Mouse (Mus musculus): ENCODE measurements around the gene Tmem150a. TPM values are rescaled to one million over a fixed set of nuclear protein-coding genes. Genes with fewer than 3 reads are reported as not detected.

Tmem150a gene
- total RNA-seq (2014; rRNA removed) (22.9 and 24.3 TPM in 2 replicates), polyA plus RNA-seq (2015; fragmentation: Nextera tagmentation; extraction: Ambion mirVana) (17.2 and 17.5 TPM in 2 replicates)

DNA sequence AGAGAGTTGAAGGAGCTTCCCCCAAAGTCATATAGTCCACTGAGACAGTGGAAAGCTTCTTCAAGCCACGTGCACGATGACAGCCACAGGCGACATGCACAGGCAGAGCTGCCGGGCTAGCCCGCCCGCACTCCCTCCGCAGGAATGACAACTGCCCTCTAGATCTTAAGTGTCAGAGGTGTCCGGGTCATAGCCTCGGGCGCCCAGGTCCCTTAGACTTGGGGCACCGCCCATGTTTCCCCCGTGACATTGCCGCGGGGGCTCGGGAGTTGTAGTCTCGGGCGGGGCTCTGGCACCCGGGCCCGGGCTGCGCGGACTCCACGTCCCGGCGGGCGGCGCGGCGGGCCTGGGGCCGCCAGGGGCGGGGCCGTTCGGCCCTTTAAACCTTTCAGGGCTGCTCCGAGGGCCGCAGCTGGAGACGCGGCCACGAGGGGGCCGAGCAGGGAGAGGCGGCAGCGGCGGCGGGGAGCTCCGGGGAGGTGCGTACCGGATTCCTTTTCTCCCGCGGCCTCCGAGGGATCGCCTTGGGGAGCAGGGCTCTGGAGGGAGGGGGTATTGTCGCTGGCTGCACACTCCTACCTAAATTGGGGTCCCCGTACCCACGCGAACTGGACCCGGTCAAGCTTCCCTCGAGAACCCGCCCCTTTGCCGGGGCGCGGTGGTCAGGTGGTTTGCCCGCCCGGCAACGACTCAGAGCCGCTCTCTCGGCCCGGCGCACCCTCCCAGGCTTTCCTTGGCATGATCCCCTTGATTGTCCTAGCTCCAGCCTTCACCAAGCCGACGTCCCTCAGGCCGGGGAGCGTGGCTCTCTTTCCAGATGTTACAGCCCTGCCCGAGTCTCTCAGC is at the start of gene Tmem150a:
Gene Tmem150a, plus strand, starts transcription at position 382 of the 846 bp plus-strand sequence.
- H3K9me3 ChIP-seq (ENCODE audit: low read length): no peaks in the 10 kb centered on the region
- no peaks in the 10 kb centered on the region for H3K27me3 ChIP-seq (ENCODE audit: insufficient read depth, low read length)
- H3K9ac ChIP-seq: peak within 1 kb of the TSS; percentile 88
- DNase-seq (peak; percentile 82), ATAC-seq (peak; percentile 93)
- peak within 1 kb of the TSS; percentile 69 for H3K4me3 ChIP-seq (ENCODE audit: low read depth, low read length)
- TF ChIP-seq CTCF (IDR thresholded peaks at IDR 0.05; ENCODE audit: low read depth): peak; percentile 46
- peak within 1 kb of the TSS; percentile 93 for H3K4me2 ChIP-seq (ENCODE audit: low read depth)
- WGBS: 6% methylated on average over 70 of the region's 71 CpGs
- H3K27ac ChIP-seq (ENCODE audit: low read depth, low read length): peak within 1 kb of the TSS; percentile 71
- 0 out of 2 replicates have a peak, but pooled peaks cover 6% of the 10 kb centered on the region for H3K4me1 ChIP-seq (ENCODE audit: insufficient read depth)
- H3K36me3 ChIP-seq (ENCODE audit: insufficient read depth): peaks cover 31% of the 10 kb centered on the region

DNA sequence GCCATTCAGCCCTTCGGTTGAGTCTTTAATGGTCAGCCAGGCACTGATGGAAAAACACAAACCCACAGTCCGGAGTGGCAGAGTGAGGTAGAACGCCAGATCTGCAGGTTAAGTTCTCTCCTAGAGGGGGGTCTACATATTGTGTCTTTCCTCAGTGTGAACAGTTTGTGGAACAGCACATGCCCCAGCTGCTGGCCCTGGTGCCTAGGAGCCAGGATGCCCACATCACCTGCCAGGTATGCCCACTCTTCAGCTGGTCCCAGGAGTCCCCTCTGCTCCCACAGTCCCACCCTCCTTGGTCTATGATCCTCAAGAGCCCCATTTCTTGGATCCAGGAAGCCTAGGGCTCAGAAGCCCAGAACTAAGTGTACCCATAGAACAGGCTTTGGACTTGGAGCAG is 43.0 kb upstream of the Tmem150a start:
- DNase-seq (no peak), ATAC-seq (no peak)
- 92% methylated on average over 3 of the region's 3 CpGs for WGBS
- no peak overlapping the region for H3K27ac ChIP-seq (ENCODE audit: low read depth, low read length)
- no peaks in the 10 kb centered on the region for H3K4me1 ChIP-seq (ENCODE audit: insufficient read depth)
- H3K36me3 ChIP-seq (ENCODE audit: insufficient read depth): peaks cover 12% of the 10 kb centered on the region
- H3K27me3 ChIP-seq (ENCODE audit: insufficient read depth, low read length): no peaks in the 10 kb centered on the region
- no peaks in the 10 kb centered on the region for H3K9me3 ChIP-seq (ENCODE audit: low read length)
- H3K4me2 ChIP-seq (ENCODE audit: low read depth): no peak overlapping the region
- no peak overlapping the region for H3K9ac ChIP-seq
- TF ChIP-seq CTCF (IDR thresholded peaks at IDR 0.05; ENCODE audit: low read depth): no peak
- no peak overlapping the region for H3K4me3 ChIP-seq (ENCODE audit: low read depth, low read length)

DNA sequence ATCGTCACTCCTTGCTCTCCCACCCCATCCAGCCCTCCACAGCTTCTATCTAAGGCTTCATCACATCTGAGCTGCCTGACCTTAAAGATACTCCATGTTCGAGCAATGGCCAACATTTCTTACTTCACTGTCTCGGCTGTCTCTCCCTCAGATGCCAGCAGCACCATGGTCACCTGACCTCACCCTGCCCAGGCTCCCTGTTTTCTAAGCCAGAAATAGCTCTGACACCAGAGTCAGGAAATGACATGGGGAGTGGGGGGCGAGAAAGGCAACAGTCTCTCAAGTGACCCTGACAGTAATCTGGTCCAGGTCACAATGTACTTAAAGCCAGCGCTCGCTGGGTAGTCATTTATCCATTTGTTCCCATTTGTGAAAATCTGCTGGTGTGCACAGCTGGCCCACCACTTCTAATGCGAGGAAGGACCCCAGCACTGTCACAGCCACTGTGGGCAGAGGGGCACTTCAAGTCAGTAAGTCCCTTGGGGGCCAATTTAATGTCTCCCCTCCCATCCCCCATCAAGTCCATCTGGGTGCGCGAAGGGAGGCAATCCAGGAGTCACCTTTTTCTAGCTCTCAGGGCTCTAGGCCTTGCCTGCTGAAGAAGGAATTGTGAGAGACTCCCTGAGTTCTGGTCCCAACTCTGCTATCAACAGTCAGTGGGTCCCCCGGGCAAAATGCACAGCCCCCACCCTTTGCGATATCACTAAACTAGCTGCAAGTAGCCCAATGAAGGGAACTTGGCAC is 42.0 kb upstream of the Tmem150a start:
- H3K36me3 ChIP-seq (ENCODE audit: insufficient read depth): peaks cover 21% of the 10 kb centered on the region
- ATAC-seq: no peak
- DNase-seq: no peak
- H3K27me3 ChIP-seq (ENCODE audit: insufficient read depth, low read length): no peaks in the 10 kb centered on the region
- H3K4me2 ChIP-seq (ENCODE audit: low read depth): no peak overlapping the region
- no peak overlapping the region for H3K9ac ChIP-seq
- 89% methylated on average over 11 of the region's 11 CpGs for WGBS
- H3K4me1 ChIP-seq (ENCODE audit: insufficient read depth): no peaks in the 10 kb centered on the region
- H3K4me3 ChIP-seq (ENCODE audit: low read depth, low read length): no peak overlapping the region
- no peak overlapping the region for H3K27ac ChIP-seq (ENCODE audit: low read depth, low read length)
- no peaks in the 10 kb centered on the region for H3K9me3 ChIP-seq (ENCODE audit: low read length)
- TF ChIP-seq CTCF (IDR thresholded peaks at IDR 0.05; ENCODE audit: low read depth): no peak

DNA sequence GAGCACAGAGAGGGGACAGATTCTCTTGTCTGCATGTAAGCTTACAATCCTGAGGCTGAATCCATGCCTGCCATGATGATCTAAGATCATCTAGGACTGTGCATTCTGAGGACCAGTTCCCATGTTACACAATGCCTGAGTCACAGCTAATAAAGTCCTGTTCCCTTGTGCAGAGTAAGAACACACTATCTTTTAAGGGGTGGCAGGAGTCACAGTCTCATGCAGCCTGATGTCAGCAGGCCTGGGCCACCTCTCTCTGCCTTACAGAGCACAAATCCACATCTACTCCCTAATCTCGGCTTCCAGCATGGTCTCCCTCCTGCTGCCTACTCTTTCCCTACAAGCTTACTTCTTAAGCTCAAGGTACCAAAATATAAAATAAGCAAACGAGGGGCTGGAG is 39.9 kb upstream of the Tmem150a start:
- Histone ChIP-seq H3K4me1 (ENCODE audit: insufficient read depth) (no peaks in the 10 kb centered on the region), H3K9ac (no peak overlapping the region)

DNA sequence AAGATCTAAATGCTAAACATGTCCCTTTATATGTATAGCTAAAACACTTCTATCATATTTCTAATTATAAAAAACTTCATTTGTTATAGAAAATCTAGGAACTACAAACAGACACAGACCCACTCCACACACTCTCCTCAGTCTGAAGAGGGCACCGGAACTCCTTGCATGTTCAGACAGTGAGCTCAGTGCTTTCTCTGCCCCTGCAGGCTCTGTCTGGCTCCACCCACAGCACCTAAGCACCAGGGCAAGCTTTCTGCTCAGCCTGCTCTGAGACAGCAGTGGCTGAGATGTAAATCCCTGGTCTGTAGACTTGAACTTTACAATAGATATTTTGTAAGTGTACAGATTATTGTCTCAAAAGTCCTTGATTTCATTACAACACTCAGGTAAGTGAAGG is 39.2 kb upstream of the Tmem150a start:
- Histone ChIP-seq H3K27me3 (ENCODE audit: insufficient read depth, low read length) (no peaks in the 10 kb centered on the region), H3K9ac (no peak overlapping the region), H3K9me3 (ENCODE audit: low read length) (no peaks in the 10 kb centered on the region), H3K27ac (ENCODE audit: low read depth, low read length) (no peak overlapping the region), H3K4me1 (ENCODE audit: insufficient read depth) (no peaks in the 10 kb centered on the region), H3K36me3 (ENCODE audit: insufficient read depth) (peaks cover 48% of the 10 kb centered on the region), H3K4me3 (ENCODE audit: low read depth, low read length) (no peak overlapping the region), H3K4me2 (ENCODE audit: low read depth) (no peak overlapping the region)
- ATAC-seq (no peak), DNase-seq (no peak)
- 81% methylated on average over 1 of the region's 1 CpGs for WGBS
- TF ChIP-seq CTCF (IDR thresholded peaks at IDR 0.05; ENCODE audit: low read depth): no peak

More for the DNA sequence above, 39.9 kb upstream of the Tmem150a start:
- H3K9me3 ChIP-seq (ENCODE audit: low read length): no peaks in the 10 kb centered on the region
- no peak for DNase-seq
- H3K4me2 ChIP-seq (ENCODE audit: low read depth): no peak overlapping the region
- peaks cover 41% of the 10 kb centered on the region for H3K36me3 ChIP-seq (ENCODE audit: insufficient read depth)
- TF ChIP-seq CTCF (IDR thresholded peaks at IDR 0.05; ENCODE audit: low read depth): no peak
- no peak for ATAC-seq
- 88% methylated on average over 2 of the region's 2 CpGs for WGBS
- H3K4me3 ChIP-seq (ENCODE audit: low read depth, low read length): no peak overlapping the region
- no peaks in the 10 kb centered on the region for H3K27me3 ChIP-seq (ENCODE audit: insufficient read depth, low read length)
- no peak overlapping the region for H3K27ac ChIP-seq (ENCODE audit: low read depth, low read length)

DNA sequence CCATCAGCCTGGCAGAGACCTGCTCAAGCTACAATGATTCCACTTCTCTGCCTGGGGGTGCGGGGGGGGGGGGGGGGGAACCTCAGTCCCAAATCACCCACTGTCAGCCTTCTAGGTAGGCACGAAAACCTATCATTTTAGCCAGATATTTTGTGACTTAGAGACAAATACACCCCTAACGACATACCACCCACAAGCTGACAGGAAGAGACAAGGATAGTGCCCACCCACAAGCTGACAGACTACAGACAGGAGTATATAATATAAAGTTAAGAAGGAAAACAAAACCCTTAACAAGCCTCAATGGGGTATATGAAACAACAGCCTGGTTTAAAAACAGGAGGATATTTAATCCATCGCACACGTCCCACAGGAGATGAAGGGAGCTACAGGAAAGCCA is 36.8 kb upstream of the Tmem150a start:
- TF ChIP-seq CTCF (IDR thresholded peaks at IDR 0.05; ENCODE audit: low read depth): no peak
- Histone ChIP-seq H3K36me3 (ENCODE audit: insufficient read depth) (peaks cover 63% of the 10 kb centered on the region), H3K27ac (ENCODE audit: low read depth, low read length) (no peak overlapping the region), H3K4me2 (ENCODE audit: low read depth) (no peak overlapping the region), H3K27me3 (ENCODE audit: insufficient read depth, low read length) (no peaks in the 10 kb centered on the region), H3K4me3 (ENCODE audit: low read depth, low read length) (no peak overlapping the region), H3K9ac (no peak overlapping the region), H3K9me3 (ENCODE audit: low read length) (no peaks in the 10 kb centered on the region), H3K4me1 (ENCODE audit: insufficient read depth) (no peaks in the 10 kb centered on the region)
- ATAC-seq (no peak), DNase-seq (no peak)
- 93% methylated on average over 5 of the region's 5 CpGs for WGBS

DNA sequence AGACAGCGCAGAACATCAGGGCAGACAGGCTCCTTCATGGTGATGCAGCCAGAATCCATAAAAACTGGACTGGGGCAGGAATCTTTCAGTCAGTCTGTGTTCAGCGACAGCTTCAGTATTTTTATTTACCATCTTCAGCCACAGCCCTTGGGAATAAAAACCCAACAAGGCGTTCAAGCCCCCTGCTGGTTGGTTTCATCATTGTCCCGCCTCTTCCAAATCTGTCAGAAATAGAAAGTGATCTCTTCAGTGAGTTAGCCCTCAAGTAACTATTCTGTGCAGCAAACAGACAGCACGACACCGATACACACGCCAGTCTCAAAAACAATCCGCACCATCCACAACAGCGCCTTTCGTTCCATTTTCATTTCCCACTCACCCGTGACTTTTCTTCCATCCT is 36.2 kb upstream of the Tmem150a start:
- ATAC-seq (no peak), DNase-seq (peak; percentile 54)
- TF ChIP-seq CTCF (IDR thresholded peaks at IDR 0.05; ENCODE audit: low read depth): peak; percentile 63
- H3K27ac ChIP-seq (ENCODE audit: low read depth, low read length): no peak overlapping the region
- H3K4me1 ChIP-seq (ENCODE audit: insufficient read depth): no peaks in the 10 kb centered on the region
- no peak overlapping the region for H3K4me2 ChIP-seq (ENCODE audit: low read depth)
- no peaks in the 10 kb centered on the region for H3K9me3 ChIP-seq (ENCODE audit: low read length)
- no peak overlapping the region for H3K4me3 ChIP-seq (ENCODE audit: low read depth, low read length)
- no peak overlapping the region for H3K9ac ChIP-seq
- H3K36me3 ChIP-seq (ENCODE audit: insufficient read depth): peaks cover 67% of the 10 kb centered on the region
- WGBS: 82% methylated on average over 11 of the region's 11 CpGs
- H3K27me3 ChIP-seq (ENCODE audit: insufficient read depth, low read length): no peaks in the 10 kb centered on the region

Measured in forebrain, postnatal 0 days (tissue).